Mouse (Mus musculus) G1E (cell line): ENCODE measurements around the gene Slc7a14.

Experiments
- CTCF ChIP-seq: IDR thresholded peaks from 2 replicates; pipeline ENCODE4 v1.5.1; 2012; ENCODE audit warnings: low read depth, low read length, inconsistent platforms, mixed read lengths
- GATA1 ChIP-seq: IDR thresholded peaks from 2 replicates; pipeline ENCODE4 v1.6.1; 2012; ENCODE audit warnings: borderline replicate concordance, low read length, inconsistent platforms, mixed read lengths
- TAL1 ChIP-seq: conservative IDR thresholded peaks from 2 replicates; pipeline ENCODE4 v1.6.1; 2012; ENCODE audit warnings: low read depth, low read length, inconsistent platforms, mixed read lengths

DNA sequence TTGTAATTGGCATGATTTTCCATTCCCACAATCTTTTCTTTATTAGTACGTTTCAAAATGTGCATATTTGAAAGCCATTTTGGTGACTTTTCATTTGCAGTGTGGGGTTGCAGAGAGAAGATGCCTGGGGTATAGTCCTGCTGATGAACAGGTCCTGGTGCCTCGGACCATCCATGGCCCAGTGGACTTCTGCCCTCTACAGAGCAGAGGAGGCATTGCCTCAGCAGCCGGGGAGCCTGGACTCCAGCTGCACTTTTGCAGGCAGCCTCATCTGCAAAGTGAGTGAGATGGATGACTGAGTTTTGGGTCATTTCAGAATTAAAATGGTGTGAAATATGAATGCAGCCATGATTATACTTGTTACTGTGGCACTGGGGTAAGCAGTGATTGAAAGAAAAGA is 72.2 kb downstream of the Slc7a14 start:
- TF ChIP-seq GATA1: no peak
- TF ChIP-seq CTCF: no peak
- no peak for TF ChIP-seq TAL1
